Mouse (Mus musculus) natural killer cell, adult 2 months (primary cell): Measurements from ENCODE around the gene Syp.

Source experiments
- DNase-seq, 2 experiments: peaks; one replicate each; pipeline ENCODE4 v3.0.0; 2022; ENCODE audit warnings: low spot score in 2 of 2

Syp gene

GRCm38 (mm10) chrX:7638401-7639091 lies at the start of gene Syp:
TSS of gene Syp (plus strand) at chrX:7638471.
- DNase-seq, result peak; percentile 53 to 81

GRCm38 (mm10) chrX:7595371-7595770 lies 42.9 kb upstream of the Syp start:
- DNase-seq, result no peak

DNA sequence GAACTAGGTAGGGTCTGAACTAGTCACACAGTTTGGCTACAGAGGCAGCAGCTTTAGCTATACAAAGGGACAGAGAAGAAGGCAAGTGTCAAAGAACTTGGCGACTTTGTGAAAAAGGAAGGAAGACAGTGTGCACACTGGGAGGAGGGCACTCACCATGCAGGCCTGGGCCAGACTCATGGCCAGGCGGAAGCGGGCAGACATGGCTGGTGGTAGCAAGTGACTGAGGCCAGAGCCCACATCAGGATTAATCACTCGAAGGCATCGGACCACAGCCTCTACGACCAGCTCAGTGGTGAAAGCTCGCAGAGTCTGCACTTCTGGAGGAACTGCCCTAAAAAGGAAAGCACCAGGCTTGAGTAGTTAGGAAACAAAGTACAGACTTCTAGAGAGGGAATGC lies 34.3 kb upstream of the Syp start:
- DNase-seq, result peak in 1 of 2 experiments; percentile 2

GRCm38 (mm10) chrX:7604879-7605574 lies 33.2 kb upstream of the Syp start, which contains the start of gene Ccdc22:
TSS of gene Ccdc22 (minus strand) at chrX:7605517.
- peak; percentile 57 to 74 for DNase-seq

GRCm38 (mm10) chrX:7605575-7605941 lies 32.7 kb upstream of the Syp start:
- DNase-seq, result no peak

DNA sequence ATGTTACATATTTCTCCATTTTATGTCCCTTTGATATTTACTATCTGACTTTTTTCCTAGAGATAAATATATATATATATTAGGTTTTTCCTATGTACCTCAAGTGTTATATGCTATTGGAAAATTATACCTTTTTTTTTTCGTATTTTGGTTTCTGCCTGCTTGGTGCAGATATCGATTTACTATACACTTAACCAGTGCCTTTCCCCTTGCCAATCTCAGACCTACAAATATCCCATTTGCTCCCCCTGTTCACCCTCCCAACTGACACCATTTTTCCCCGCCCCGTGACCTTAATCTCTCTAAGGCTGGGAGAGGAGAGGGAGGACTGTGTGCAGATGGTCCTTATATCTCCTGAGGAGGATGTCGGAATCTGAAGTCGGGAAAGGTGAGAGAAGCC lies 31.5 kb upstream of the Syp start, which contains the start of gene Cacna1f:
Cacna1f (plus strand) TSS at position 301 of the 400 bp plus-strand sequence.
- DNase-seq, result no peak

GRCm38 (mm10) chrX:7610035-7610434 lies 28.2 kb upstream of the Syp start:
- DNase-seq, result no peak

DNA sequence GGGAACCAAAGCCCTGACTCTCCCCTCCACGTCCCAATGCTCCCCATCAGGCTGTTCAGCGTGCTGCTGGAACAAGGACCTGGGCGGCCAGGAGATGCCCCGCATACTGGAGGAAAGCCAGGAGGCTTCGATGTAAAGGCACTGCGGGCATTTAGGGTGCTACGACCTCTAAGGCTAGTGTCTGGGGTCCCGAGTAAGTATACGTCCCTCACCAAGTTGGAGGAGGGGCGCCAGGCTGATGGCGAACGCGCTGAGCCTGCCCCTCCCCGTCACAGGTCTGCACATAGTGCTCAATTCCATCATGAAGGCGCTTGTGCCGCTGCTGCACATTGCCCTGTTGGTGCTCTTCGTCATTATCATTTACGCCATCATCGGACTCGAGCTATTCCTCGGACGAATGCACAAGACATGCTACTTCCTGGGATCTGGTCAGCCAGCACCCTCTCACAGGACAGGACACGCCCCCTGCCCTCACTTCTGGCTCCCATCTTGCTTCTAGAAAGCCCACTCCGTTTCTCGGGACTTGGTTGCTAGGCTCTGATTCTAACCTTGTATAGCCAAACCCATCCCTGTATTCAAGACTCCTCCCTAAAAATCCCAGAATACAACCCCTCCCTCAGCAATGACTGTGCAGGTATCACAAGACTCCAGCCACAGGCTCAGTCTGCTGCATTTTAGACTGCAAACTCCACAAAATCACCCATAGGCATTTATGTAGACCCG lies 27.6 kb upstream of the Syp start:
- DNase-seq, result no peak

- peak; percentile 38 to 62 for DNase-seq
Measured at GRCm38 (mm10) chrX:7617889-7618551, 20.3 kb upstream of the Syp start.

DNA sequence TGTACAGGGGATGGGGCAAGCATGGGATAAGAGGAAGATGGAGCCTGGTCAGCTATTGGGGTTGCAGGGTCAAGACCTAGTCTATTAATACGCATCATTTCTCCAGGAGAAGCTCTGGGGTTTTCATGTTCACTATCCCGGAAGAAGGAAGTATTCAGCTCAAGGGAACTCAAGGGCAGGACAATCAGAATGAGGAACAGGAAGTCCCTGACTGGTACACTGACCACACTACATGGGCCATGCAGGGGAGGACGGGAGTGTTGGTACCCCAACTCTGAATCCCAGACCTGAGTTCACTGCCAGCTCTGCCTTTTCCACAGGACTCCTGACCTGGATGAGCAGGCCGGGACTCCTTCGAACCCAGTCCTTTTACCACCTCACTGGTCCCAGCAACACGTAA lies 5.7 kb upstream of the Syp start:
- DNase-seq, result no peak

DNA sequence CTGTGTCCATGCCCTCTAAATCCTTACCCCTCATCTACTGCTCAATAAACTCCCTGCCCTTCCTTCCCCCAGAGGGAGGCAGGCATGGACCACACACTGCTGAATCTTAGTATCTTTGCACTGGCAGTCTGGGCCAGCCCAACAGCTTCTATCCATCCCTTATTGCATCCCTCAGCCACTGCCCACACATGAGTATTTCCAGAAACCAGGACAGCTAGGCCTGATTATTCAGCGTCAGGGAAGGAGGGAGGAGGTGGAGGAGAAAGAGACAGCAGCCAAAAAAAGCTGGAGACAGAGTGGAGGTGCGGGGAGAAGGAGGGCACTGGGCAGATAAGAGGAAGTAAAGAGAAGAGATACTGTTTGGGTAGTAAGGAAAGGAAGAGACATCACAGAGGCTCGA lies 3.2 kb upstream of the Syp start:
- DNase-seq, result no peak

DNA sequence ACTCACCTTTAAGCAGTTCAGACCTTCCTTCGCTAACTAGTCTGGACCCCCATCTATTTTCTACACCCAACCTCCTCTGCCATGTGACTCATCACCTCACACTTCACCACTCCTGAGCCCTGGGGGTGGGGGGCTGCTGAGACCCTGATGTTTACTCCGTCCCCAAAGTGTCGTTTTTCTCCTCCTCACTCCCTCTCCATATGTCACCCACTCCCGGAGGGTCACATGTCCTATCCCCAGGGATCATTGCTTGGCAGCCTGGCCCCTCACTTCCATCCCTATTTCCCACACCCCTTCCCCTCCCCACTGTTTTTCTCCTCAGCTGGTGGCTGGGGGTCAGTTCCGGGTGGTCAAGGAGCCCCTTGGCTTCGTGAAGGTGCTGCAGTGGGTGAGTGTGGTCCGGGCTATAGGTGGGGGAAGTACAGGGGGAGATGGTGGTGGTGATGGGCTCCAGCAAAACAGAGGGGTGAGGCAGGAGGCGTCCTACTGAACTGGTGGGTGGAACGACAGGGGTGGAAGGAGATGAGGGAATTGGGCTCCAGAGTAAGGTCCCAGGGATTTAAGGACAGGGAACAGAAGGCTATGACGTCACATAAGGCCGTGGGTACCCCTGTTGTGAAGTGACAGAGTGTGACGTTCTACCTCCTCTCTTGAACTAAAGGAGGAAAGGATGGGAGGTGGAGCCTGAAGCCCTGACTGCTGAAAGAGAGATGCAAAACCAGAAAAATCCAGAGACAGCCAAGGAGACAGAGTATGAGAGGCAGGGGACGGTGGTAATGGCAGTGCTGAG lies 1.5 kb downstream of the Syp start:
- no peak for DNase-seq

DNA sequence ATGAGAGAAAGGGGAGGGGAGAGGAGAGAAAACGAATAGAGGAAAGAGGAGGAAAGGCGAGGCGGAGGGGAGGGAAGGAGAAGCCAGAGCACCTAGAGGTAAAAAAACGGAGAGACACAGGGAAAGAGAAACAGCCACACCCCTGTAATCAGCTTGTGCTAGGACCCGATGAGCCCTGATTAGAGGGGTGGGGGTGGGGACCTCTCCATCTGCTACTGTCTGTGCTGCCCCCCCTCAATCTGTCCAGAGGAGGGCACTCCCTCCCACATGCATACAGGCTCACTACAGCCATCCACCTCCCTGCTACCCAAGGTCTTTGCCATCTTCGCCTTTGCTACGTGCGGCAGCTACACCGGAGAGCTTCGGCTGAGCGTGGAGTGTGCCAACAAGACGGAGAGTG lies 2.5 kb downstream of the Syp start:
- no peak for DNase-seq

GRCm38 (mm10) chrX:7645349-7645748 lies 7.1 kb downstream of the Syp start:
- DNase-seq, result peak; percentile 77 to 84

- peak; percentile 78 to 85 for DNase-seq
Measured at GRCm38 (mm10) chrX:7648671-7649304, 10.5 kb downstream of the Syp start.

DNA sequence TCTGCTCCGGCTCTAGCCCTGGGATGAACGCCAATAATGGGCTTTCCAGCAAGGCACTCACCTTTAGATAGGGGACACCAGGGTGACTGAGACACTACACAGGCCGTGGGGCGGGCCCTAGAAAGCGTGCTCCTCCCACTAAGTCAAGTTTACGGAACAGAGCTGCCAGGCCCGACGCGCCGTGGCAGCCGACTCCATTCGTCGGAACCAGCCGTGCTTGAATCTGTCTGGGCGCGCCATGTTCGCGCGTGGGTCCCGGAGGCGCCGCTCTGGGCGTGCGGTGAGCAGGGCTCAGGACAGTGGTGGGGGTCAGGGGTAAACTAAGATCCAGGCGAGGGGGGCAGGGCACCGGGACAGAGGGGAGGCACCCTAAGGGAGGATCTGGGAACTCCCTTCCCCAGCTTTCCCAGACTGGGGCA lies 19.0 kb downstream of the Syp start, which contains the start of gene Prickle3:
Prickle3 (plus strand) TSS at position 40 of the 419 bp plus-strand sequence.
- peak; percentile 26 to 49 for DNase-seq

DNA sequence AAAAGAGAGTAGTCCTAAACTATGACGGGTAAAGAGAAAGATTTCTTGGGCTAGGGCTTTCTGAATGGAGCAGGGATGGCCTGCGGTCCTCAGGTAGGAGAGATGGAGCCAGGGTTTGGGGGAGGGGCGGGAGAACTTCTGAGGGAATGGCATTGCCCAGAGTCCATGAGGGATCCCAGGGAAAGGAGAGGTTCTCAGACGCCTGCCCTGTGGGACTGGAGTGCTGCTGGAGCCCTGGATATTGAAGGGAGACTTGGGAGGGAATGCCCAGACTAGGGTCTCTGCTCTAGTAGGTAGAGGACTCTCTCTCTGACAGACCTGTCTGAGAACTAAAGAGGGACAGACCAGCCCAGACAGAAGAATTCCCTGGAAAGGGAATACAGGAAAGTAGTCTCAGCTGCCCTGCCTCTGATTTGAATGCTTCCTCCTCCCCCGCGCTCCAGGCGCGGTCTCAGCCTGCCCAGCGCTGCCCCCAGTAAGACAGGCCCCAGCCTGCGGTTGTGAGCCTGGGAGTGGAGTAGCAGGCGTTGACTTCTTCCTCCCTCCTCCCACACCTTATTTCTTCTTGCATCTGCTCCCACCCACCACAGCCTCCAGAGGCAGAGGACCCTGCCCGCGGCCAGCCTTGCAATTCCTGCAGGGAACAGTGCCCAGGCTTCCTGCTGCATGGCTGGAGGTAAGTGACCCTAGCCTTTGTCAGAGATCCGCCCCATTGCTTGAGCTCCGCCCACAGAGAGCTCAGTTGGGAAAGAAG lies 19.9 kb downstream of the Syp start:
- no peak for DNase-seq

GRCm38 (mm10) chrX:7658785-7659589 lies 20.7 kb downstream of the Syp start:
- DNase-seq, result no peak

DNA sequence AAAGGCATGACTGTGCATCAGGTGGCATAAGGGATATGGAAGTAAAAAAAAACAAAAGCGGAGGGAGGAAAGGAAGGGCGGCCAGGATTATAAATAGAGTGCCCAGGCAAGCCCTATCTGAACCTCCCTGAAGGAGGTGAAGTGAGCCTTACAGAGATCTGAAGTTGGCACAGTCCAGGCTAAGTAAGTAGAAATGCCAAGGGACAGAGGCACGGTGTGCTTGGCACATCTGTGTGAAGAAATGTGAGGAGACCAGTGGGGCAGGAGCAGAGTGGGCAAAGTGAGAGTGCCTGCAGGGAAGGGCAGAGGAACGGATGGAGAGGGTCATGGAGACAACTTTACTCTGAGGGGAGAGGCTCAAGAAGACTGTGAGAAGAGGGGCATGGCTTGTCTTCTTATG lies 22.8 kb downstream of the Syp start:
- DNase-seq, result no peak
